Mouse (Mus musculus): ENCODE measurements around the gene Rab2b.

The Rab2b gene

DNA sequence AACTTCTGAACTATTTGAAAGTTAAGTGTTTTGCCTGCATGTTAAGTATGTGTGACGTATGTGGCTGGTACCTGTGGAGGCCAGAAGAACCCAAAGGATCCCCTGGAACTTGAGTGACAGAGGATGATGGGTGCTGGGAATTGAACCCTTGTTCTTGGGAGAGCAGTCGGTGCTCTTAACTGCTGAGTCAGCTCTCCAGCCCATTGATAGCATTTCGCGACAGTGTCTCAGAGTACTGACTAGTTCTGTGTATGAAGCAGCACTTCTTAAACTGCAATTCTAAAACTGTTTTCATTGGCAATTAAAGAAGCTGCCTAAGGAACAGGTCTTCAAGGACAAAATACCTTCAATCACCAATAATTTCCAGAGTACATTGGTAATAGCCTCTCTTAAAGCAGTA lies 2.1 kb downstream of the Rab2b start:
- in situ Hi-C loops (cut with MboI, MseI), result no loop called here

DNA sequence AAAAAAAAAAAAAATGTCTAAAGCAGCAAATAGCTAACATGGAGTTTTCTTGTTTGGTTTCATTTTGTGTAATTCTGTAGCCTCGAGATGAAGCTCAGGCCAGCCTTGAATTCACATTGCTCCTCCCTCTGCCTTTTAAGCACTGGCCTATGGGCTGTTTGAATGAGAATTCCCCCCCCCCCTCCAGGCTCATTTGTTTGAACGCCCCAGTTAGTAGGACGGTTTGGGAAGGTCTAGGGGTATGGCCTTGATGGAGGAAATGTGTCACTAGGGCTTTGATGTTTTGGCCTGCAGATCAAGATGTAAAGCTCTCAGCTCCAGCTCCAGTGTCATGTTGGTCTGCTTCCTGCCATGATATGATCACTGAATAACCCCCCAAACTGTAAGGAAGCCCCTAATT lies 6.6 kb downstream of the Rab2b start:
- in situ Hi-C loops (cut with MboI, MseI), result no loop called here

DNA sequence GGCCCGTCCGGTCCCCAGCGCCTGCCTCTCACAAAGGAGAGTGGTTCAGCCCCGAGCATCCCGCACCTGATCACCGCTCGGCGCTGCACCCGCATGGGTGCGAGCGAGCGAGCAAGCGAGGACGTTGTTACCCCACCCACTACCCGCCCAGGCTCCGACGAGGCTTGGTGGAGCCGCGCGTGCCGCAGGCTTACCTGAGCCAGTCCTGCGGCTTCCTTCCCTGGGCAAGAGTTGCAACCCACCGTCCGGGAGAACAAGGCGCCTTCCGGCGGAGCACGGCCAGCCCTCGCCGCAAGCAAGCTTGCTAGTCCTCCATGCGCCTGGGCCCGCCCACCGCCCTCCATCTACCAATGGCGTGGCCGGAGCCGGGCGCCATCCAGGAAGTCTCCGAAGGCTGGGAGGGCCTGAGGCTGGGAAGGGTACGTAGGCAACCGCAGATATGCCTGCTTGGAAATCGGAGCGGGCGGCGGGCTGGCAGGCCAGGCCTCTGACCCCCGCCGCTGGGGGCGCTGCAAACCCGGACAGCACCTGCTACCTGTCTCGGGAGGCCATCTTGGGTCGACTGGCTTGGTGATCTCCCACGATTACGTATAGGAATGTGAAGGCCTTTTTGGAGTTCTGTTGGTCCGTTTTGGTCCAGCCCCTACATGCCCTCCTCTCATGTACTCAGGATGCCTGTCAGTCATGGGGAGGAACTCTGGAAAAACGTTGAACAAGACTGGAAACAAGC lies 21.7 kb downstream of the Rab2b start, which contains the start of gene Chd8:
Gene Chd8, minus strand, starts transcription at position 297 of the 730 bp plus-strand sequence.
- in situ Hi-C loops (cut with MboI, MseI), result no loop called here

DNA sequence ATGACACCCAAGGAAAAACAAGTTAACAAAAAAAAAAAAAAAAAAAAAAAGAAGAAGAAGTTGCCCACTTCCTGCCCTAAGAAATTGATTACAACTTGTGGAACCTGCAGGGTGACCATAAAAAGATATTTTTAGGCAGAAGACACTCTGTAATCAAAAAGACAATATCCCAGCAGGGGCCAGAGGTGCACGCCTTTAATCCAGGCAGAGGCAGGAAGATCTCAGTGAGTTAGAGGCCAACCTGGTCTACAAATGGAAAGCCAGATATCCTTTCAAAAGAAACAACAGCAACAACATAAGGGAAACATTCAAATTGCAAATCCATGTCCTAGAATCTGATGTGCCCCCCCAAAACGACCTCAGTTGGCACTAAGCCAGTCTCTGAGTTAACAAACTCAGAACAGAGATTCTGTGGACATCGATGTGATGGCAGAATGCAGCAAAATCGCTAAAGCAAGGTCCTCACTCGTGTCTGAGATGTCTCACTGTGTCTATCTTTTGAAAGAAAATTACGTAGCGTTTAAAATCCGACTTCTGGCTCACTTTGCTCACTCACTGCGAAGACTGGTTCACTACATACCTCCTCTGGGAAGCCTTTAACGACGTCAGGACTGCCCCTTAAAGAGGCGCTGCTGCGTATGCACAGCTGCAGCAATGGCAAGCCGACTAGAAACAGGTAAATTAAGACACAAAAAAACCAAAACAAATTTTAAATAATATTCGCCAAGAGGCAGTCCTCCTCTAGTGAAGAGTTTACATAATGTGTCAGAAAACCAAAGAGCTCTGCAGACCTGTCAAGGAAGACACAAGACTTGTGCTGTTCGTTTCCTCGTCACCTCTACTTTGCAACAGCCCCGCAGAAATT lies 22.8 kb downstream of the Rab2b start:
- in situ Hi-C loops (cut with MboI, MseI), result no loop called here

DNA sequence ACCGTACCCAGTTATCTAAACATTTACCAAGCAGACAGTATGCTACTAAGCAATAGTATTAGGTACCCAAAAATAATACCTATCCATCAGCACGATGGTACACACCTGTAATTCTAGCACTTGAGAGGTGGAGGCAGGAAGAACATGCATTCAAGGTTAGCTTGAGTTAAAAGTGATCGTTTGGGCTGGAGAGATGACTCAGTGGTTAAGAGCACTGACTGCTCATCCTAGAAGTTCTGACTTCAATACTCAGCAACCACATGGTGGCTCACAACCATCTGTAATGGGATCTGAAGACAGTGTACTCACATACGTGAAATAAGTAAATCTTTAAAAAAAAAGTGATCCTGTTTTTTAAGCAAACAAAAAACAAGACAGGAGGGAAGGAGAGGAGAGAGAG lies 33.2 kb downstream of the Rab2b start:
- in situ Hi-C loops (cut with MboI, MseI), result no loop called here

DNA sequence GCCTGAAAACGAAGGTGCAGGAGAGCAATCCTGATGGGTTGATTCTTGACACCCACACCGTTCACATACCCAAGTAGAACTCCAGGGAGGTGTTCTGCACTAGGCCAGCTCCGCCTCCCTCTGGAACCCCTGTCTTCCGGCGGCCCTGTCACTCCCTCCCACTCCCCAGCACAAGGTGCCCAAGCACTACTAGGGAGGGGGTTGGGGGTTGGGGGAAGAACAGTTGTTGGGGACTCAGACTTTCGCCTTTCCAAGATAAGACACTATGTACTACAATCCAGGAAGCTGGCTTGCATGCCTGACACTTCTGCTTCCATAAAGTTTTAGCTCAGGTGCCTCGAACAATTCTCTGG lies 34.7 kb downstream of the Rab2b start:
- in situ Hi-C loops (cut with MboI, MseI), result no loop called here

DNA sequence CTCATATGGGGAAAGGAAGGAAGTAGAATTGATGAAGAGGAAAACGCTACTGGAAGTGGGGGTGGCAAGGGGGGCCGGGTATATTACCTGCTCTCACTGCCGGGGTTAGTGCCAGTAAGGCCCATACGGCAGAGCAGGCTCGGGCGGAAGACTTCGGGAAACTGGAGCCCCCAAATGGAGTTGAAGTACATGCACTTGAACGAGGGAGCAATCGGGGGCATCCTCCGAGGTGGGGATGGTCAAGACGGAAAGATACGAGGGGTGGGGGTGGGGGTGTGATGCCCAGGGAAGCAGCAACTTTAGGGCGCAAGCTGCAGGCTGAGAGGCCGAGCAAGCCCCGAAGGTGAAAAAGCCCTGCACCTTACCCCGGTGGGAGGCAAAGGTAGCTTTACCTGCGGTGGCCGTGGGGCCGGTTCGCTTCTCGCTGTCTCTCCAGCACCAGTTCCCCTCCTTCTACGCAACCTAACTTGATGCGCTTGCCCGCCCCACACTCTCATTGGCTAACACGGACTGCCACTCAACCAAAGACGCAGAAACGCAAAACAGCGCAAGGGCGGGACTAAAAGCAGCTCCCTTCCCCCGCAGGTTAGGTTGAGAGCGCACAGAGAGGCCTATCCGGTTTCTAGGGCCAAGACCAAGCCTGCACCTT lies 35.2 kb downstream of the Rab2b start:
- in situ Hi-C loops (cut with MboI, MseI), result no loop called here

DNA sequence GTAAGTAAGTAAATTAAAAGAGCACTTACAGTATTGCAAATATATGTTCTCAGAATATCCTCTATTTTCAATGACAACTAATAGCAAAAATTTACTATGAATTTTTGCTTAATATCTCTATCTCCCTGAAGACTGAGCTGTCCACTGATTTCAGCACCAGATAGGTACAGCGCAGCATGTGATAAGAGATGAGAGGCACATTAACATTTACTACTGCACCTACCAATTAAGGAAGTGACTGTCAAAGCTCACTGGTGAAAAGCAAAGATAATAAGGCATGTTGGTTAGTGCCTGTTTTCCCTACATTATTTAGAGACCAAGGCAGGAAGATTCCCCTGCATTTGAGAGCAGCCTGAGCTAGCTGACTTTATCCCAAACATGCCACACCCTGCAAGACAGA lies 43.1 kb downstream of the Rab2b start:
- in situ Hi-C loops (cut with MboI, MseI), result no loop called here

DNA sequence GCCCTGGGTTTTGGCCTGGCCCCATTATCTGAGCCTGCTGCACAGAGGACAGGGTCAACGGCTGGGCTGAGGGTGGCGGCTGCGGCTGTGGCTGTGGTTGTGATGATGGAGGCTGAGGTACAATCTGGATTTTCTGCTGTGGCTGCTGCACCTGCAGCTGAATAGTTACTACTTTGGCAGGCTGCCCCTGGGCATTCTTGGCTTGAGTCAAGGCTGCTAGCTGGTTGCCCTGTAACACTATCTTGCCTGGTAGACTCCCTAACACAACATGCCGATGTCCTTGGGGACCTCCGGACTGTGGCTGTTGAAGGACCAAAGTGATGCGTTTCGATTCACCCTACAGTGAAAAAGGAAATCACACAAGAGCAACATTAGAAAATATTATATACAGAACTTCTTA lies 44.2 kb downstream of the Rab2b start:
- in situ Hi-C loops (cut with MboI, MseI), result no loop called here

DNA sequence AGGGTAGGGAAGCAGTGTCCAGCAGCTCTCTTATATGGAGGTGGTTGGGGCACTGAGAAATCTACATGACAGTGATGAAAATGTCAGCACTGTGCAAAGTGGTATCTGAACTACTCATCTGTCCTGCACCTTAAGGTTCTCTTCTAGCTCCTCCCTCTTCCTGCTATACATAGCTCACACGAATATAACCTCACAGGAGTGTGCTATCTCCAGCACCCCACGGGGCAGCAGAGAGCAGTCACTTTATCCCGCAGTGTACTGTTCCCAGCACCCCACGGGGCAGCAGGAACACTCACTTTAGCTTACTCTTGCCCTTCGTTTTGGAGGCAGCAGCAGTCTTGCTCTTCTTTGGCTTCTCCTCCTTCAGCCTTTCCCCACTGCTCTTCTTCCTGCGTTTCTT lies 47.1 kb downstream of the Rab2b start:
- in situ Hi-C loops (cut with MboI, MseI), result no loop called here

DNA sequence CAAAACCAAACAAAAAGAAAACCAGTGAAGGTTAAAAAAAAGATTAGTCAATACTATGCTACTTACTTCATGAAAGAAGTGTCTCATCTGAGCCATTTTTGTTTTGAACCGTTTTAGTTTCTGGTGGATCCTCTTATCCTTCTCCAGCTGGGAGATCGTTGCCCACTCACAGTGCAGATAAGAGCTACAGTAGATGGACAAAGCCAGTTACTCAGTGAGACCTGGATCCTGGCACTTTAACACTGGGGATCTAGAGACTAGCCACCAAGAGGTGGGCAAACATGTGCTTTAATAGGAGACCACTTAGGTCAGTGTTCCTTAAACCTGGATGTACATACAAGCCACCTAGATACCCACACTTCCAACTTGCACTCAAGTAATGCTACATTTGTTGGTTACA lies 53.4 kb downstream of the Rab2b start:
- in situ Hi-C loops (cut with MboI, MseI), result loop anchor here (5.0 kb wide), 1 partner anchor 54 kb away; no protein-coding TSS in a partner anchor

DNA sequence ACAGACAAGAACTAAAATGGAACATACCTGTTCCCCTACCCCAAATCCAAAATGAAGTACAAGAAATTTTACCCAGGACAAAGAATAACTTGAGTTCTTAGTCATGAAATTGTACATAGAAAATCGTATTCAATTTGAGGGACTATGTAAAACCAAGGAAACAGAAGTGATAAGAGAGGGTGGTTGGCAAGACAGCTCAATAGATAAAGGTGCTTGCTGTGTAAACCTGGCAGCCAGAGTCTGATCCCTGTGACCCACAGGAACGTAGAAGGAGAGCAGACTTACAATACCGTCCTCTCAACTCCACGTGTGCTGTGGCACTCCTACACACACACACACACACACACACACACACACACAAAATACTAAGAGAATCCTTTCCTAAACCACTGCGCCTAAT lies 62.1 kb downstream of the Rab2b start:
- in situ Hi-C loops (cut with MboI, MseI), result no loop called here
